Mouse (Mus musculus) heart, adult 2 months (tissue): ENCODE data around the gene Relt. TPM values are rescaled to one million over a fixed set of nuclear protein-coding genes. Genes with fewer than 3 reads are reported as not detected.

Experiments used
- DNase-seq, 2 experiments: peaks; one replicate each; pipeline ENCODE4 v3.0.0; 2021
- H3K27ac ChIP-seq: fragments of 200-600 bp; 2 replicates; pipeline ENCODE4 v1.8.1; 2022
- H3K27me3 ChIP-seq: fragments of 200-500 bp; 2 replicates; pipeline ENCODE4 v1.6.1; 2012; ENCODE audit warnings: mild to moderate bottlenecking, low read length, inconsistent platforms, mixed read lengths; ENCODE audit not compliant: control insufficient read depth, insufficient read depth
- H3K36me3 ChIP-seq: fragments of 200-500 bp; 2 replicates; pipeline ENCODE4 v1.6.1; 2012; ENCODE audit warnings: low read length, inconsistent platforms; ENCODE audit not compliant: control insufficient read depth, insufficient read depth
- H3K4me1 ChIP-seq: fragments of 200-500 bp; 2 replicates; pipeline ENCODE4 v1.6.1; 2011; ENCODE audit warnings: low read length; ENCODE audit not compliant: control insufficient read depth, insufficient read depth
- H3K4me3 ChIP-seq: fragments of 200-600 bp; 2 replicates; pipeline ENCODE4 v1.8.1; 2022
- H3K79me2 ChIP-seq: fragments of 200-500 bp; replicated peaks from 2 replicates; pipeline ENCODE4 v1.6.1; 2012; ENCODE audit warnings: mild to moderate bottlenecking, inconsistent platforms, low read length, moderate library complexity, mixed read lengths; ENCODE audit not compliant: control insufficient read depth, insufficient read depth
- H3K9ac ChIP-seq: fragments of 200-500 bp; 2 replicates; pipeline ENCODE4 v1.6.1; 2012; ENCODE audit warnings: low read depth, mild to moderate bottlenecking, control low read depth, inconsistent platforms, low read length, mixed read lengths
- CTCF ChIP-seq: fragments of 200-600 bp; IDR thresholded peaks from 2 replicates; pipeline ENCODE4 v1.8.1; 2022; ENCODE audit warnings: antibody characterized with exemption, mild to moderate bottlenecking, moderate library complexity
- EP300 ChIP-seq: fragments of 200-500 bp; IDR thresholded peaks from 2 replicates; pipeline ENCODE4 v1.6.1; 2011; ENCODE audit warnings: low read depth, low read length, control low read depth; ENCODE audit not compliant: insufficient read depth
- POLR2A ChIP-seq: fragments of 200-500 bp; IDR thresholded peaks from 2 replicates; pipeline ENCODE4 v1.6.1; 2011; ENCODE audit warnings: mild to moderate bottlenecking, low read depth, low read length, control low read depth; ENCODE audit not compliant: insufficient read depth
- WGBS: fragments of 180-500 bp; shearing (Covaris S2); methylation state at CpG from one replicate; pipeline ENCODE4 v1.1.7; 2018; 5-methylcytosine and 5-hydroxymethylcytosine counted together
- intact Hi-C: fragments of 180-260 bp; cut with DNase I; formaldehyde crosslinking; loops from one replicate; pipeline ENCODE4 v1.15.1; 2025
- polyA plus RNA-seq: library from polyadenylated mRNA; depleted of rRNA; stranded (reverse); fragments of >200 nt; gene quantifications from 2 replicates; pipeline ENCODE4 v1.2.3, GENCODE M21; 2012
- total RNA-seq, 2 experiments: library from RNA; stranded (reverse); gene quantifications; 2 replicates each; pipeline ENCODE4 v1.2.3; 2021

Gene Relt
- total and polyA plus RNA-seq, 3 experiments, result 4.6 to 6.4 (median 5.5) TPM

DNA sequence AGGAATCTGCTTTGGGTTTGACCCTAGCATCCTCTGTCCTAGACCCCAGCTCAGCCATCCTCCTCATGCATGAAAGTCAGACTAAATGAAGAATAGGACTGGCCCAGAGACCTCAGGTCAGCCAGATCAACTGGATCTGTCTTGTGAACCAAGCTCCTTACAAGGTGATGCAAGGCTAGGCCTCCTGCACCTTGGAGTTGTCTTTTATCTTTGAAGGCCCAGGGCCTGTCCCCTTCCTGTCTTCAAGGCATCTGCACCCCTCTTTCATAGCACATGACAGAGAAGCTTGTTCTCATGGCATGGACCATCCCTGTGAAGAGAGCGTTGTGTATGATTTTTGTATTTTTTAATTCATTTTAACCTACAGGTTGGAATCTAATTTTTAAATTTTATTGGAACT, 22.3 kb downstream of the Relt start:
- TF ChIP-seq CTCF, result no peak
- no peak for TF ChIP-seq POLR2A
- no peak for TF ChIP-seq EP300

DNA sequence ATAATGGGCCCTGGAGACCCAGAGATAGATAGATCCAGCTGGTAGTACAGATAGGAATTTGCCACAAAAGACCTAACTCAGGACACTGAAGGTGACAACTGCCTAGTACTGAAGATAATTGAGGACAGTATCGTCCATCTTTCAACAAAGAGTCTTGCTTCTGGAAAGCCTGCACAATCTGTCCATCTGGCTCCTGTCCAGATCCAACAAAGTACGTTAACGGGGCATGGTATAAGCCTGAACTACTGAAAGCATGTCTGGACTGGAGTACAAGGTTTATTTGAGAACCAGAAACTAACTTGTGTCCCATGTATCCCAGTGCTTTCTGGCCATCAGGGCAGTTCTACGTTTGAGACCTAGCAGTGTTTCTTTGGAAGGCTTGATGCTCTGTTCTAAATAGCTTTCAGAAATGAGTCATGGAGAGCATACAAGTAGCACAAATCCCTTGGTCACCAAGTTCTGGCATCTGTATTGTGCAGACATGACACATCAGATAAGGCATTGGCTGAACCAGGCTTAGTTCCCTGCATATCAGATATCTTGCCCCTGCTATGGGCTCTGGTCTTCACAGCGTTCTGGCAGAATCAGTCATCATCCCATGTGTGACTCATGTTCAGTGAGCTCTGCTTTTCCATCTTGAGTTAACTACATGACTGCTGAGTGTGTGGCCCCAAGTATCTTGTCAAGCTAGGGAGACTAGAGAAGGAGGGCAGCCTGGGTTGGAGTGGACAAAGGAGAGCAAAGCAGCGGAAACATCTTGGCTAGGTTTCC, 23.4 kb downstream of the Relt start:
- DNase-seq, result no peak
- WGBS, result 59% methylated on average over 6 of the region's 6 CpGs
- H3K79me2 ChIP-seq, result no peaks in the 10 kb centered on the region
- no peaks in the 10 kb centered on the region for H3K36me3 ChIP-seq
- no peak overlapping the region for H3K27ac ChIP-seq
- H3K4me3 ChIP-seq, result no peak overlapping the region
- no peak for TF ChIP-seq EP300
- no peak for TF ChIP-seq POLR2A
- no peak for TF ChIP-seq CTCF
- no peaks in the 10 kb centered on the region for H3K27me3 ChIP-seq
- no peak overlapping the region for H3K9ac ChIP-seq
- peaks cover 3% of the 10 kb centered on the region for H3K4me1 ChIP-seq
- intact Hi-C loops, result no loop called here

More for the DNA sequence above, 22.3 kb downstream of the Relt start:
- H3K4me1 ChIP-seq, result peaks cover 8% of the 10 kb centered on the region
- H3K27me3 ChIP-seq, result no peaks in the 10 kb centered on the region
- no peak overlapping the region for H3K9ac ChIP-seq
- WGBS, result 98% methylated on average over 1 of the region's 1 CpGs
- H3K36me3 ChIP-seq, result no peaks in the 10 kb centered on the region
- intact Hi-C loops, result no loop called here
- no peaks in the 10 kb centered on the region for H3K79me2 ChIP-seq
- H3K27ac ChIP-seq, result no peak overlapping the region
- DNase-seq, result no peak
- H3K4me3 ChIP-seq, result no peak overlapping the region

DNA sequence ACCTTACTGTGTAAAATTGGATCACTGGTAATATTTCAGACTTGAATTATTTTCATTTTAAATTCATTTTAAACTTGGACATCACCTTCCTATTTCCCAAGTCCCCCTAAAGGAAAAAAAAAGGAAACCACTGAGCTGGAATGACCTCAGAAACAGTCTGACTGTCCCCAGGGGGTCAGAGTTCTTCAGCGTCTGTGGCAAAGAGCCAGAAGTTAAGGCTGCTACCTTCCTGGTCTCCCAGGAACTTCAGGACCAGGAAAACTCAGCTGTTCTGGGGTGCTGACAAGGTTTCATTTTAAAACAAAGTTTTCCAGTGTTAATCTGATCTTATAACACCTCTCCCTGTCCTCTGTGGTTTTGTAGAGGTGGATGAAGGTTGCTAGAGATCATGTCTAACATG, 25.5 kb downstream of the Relt start:
- Histone ChIP-seq H3K4me3 (no peak overlapping the region), H3K4me1 (peaks cover 3% of the 10 kb centered on the region; the same call in 1 of the 2 replicates), H3K27me3 (no peaks in the 10 kb centered on the region), H3K79me2 (no peaks in the 10 kb centered on the region), H3K36me3 (no peaks in the 10 kb centered on the region), H3K9ac (no peak overlapping the region), H3K27ac (no peak overlapping the region)
- no peak for DNase-seq
- 37% methylated on average over 1 of the region's 1 CpGs for WGBS
- TF ChIP-seq CTCF, result no peak
- no peak for TF ChIP-seq POLR2A
- no peak for TF ChIP-seq EP300
- intact Hi-C loops, result no loop called here

DNA sequence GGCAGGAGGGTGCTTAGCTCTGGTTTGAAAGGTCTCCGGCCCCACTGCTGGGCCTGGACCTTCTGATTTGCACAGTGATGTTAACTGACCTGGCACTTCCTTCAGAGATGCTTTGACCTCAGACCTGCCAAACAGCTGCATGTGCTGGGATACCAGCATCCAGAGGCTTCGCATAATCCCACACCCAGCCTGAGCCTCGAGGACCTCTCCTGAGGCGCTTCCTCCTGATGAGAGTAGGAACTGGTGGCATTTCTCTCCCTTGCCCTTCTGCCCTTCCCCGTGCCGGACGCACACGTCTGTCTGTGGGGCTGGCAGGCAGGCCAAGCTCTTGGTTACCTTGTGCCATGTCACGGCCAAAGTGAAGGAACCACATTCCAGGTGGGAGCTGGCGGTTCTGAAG, 26.6 kb downstream of the Relt start:
- Histone ChIP-seq H3K4me3 (no peak overlapping the region), H3K27ac (no peak overlapping the region), H3K79me2 (no peaks in the 10 kb centered on the region), H3K9ac (no peak overlapping the region), H3K36me3 (no peaks in the 10 kb centered on the region), H3K27me3 (no peaks in the 10 kb centered on the region), H3K4me1 (peaks cover 3% of the 10 kb centered on the region; the same call in 1 of the 2 replicates)
- WGBS, result 92% methylated on average over 10 of the region's 10 CpGs
- intact Hi-C loops, result no loop called here
- no peak for TF ChIP-seq POLR2A
- no peak for TF ChIP-seq EP300
- TF ChIP-seq CTCF, result no peak
- DNase-seq, result no peak

DNA sequence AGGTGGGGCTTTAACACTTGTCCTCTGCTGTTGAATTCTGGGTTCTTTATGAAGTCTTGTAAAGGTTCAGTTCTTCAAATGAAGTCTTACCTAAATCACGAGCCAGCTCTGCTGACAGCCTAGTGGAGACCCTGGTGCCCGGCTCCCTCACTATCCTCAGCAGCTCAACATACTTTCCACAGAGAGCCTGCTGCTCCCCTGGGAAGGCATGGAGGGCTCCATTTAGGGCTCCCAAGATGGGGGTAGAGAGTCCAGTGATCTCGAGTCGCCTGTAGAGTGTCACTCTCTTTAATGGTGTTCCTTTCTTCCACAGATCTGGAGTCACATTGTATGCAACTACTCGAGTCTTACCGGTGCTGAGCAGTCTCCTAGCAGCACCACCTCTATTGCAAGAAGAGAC, 27.5 kb downstream of the Relt start:
- intact Hi-C loops, result no loop called here
- TF ChIP-seq POLR2A, result no peak
- TF ChIP-seq CTCF, result no peak
- TF ChIP-seq EP300, result no peak
- no peak overlapping the region for H3K4me3 ChIP-seq
- DNase-seq, result no peak
- no peaks in the 10 kb centered on the region for H3K27me3 ChIP-seq
- no peaks in the 10 kb centered on the region for H3K79me2 ChIP-seq
- no peak overlapping the region for H3K27ac ChIP-seq
- H3K9ac ChIP-seq, result no peak overlapping the region
- 94% methylated on average over 6 of the region's 6 CpGs for WGBS
- H3K36me3 ChIP-seq, result no peaks in the 10 kb centered on the region
- peaks cover 3% of the 10 kb centered on the region; the same call in 1 of the 2 replicates for H3K4me1 ChIP-seq

DNA sequence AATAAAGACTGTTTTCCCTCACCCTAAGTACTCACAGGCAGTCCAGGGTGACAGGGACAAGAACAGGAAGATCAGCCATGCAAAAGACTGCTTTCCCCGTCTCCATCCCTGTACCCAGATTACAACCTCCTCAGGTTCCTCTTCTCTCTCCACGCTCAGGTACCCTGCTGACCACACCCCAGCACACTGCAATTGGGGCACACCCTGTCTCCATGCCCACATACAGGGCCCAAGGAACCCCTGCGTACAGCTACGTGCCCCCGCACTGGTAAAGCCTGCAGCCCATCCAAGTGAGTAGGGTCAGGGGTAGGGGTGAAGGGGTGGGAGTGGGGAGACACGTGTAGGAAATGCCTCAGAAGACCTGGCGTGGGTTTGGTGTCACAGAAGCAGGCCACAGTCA, 28.1 kb downstream of the Relt start:
- no peak overlapping the region for H3K9ac ChIP-seq
- H3K4me1 ChIP-seq, result peaks cover 3% of the 10 kb centered on the region; the same call in 1 of the 2 replicates
- no peaks in the 10 kb centered on the region for H3K36me3 ChIP-seq
- no peak for TF ChIP-seq EP300
- TF ChIP-seq CTCF, result no peak
- no peak for TF ChIP-seq POLR2A
- WGBS, result 92% methylated on average over 7 of the region's 7 CpGs
- H3K79me2 ChIP-seq, result no peaks in the 10 kb centered on the region
- no peaks in the 10 kb centered on the region for H3K27me3 ChIP-seq
- DNase-seq, result no peak
- no peak overlapping the region for H3K4me3 ChIP-seq
- intact Hi-C loops, result no loop called here
- H3K27ac ChIP-seq, result no peak overlapping the region
